Mouse (Mus musculus): ENCODE data around the gene Csnk1e.

Gene Csnk1e

DNA sequence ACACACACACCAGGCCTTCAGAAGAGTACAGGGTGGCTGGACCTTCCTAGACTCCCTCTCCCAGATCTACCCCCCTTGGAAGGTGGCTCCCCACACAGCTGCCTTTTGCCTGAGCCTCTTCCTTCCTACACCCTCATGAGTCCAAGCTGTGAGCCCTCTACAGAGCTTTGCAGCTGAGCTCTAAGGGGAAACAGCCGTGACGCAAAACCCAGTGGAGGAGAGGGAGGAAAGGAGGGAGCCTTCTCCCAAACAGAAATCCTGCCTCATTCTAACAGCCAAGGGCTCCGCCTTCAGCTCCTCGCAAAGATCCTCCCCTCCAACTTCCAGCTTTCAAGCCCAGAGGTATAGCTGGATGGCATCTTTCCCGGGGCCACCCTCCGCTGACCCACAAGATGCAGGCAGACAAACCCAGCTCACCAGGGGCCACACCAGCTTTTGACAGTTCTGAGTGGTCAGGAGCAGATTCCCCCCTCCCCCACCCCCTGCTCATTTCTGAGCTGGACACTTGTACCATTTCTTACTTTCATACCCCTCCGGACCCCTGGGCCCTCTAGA lies 11.4 kb downstream of the Csnk1e start:
- no peak for DNase-seq (ENCODE audit: low read depth, low spot score)

DNA sequence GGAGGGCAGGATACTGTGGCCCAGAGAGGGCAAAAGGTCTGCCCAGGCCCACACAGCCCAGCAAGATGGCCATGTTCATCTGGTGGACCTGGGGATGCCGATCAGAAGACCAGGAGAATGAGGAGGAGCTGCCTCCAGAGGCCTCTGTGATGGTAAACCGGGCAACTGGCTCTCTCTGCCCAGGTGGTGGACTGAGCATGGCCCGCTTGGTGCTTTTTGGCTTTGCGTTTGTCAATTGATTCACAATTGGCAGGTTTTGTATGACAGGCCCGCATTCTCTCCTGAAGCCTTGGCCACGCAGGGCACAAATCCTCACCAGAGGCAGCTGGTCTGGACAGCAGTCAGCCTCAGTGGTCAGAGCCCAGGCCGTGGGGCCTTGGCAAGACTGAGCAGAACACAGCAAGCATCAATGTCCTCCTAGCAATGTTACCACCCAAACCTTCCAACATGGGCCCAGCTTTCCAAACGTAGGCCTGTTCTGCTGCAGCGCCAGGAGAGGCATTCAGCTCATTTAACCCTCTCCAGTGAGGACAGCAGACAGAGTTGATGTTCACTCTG lies 12.3 kb downstream of the Csnk1e start:
- DNase-seq (ENCODE audit: low read depth, low spot score) = no peak

DNA sequence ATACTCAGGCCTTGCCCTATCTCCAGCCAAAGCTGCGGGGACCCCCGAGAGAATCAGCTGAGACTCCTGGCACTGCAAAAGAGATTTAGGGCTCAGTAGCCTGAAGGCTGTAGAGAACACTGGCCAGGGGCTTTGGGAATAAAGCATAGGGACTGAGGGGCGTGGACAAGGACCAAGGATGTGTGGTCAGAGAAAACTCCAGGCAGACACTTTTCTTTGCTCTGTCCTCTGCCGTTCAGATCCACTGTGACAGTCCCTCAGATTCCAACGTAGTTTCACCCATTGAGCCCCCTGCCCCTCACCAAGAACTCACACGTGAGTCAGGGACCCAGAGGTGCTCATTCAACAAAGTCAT lies 13.1 kb downstream of the Csnk1e start:
- DNase-seq (ENCODE audit: low read depth, low spot score) = no peak

DNA sequence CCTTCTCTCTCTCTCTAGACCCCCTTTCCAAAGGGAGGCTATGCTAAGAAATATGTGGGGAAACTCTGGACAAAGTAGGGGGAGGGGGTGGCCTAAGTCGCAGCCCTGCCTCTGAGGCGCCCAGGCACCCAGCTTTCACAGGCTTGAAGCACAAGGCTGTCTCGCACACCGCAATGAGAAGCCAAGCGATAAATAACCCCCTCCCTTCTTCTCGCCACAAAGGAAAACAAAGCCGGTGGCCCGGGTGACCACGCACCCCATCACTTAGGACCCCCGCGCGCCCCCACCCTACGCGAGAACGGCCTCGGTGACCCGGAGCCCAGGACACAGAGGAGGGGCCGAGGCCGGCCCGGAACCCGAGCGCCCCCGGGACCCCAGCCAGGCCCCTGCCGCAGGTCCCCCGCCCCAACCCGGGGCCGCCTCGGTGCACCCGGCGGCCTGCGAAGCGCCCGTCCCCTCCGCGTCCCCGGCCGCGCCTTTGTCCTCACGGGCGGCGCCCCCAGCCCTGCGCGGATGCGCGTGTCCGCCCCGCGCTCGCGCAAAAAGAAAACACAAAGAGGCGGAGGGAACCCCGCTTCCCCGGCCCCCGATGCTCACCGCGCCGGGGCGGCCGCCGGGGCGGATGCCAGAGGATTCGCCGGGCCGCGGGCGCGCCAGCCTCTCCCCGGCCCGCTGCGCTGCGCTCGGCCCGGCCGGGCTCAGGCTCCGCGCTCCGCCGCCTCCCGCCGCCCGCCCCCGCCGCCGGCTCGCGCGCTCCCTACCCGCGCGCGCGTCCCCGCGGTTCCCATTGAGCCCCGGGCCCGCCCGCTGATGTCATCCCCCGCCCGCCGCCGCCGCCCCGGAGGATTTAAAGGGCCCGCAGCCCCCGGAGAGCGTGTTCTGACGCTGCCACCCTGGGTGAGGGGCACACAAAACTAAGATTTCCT lies 13.8 kb downstream of the Csnk1e start:
- DNase-seq (ENCODE audit: low read depth, low spot score) = no peak

DNA sequence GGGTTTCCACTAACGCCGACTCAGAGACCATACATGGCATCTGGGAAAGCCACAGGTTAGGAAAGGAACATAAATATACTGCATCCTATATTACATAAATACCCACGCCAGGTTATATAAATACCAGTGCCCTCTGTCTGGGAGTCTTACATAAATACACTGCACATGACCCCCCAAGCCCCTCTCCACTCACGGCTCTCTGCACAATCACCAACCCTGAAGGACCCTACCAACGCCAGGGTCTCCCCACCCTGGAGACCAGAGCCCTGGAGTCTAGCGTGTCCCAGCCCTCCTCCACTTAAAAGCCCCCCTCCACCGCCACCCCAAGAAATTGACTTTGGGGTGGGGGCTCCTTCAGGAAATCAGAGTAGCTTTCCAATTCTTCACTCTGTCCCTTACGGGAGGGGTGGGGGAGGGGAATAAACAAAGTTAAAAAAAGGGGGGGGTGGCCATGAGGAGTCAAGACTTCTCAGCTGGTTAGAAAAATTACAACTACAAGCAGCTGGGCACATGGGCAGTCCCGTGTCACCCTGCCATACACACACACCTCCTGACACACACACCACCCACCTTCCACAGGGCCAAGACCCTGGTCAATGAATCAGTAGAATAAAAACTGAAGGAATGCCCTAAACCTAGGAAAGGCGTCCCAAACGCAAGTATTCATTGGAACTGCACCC lies 14.6 kb downstream of the Csnk1e start:
- no peak for DNase-seq (ENCODE audit: low read depth, low spot score)

DNA sequence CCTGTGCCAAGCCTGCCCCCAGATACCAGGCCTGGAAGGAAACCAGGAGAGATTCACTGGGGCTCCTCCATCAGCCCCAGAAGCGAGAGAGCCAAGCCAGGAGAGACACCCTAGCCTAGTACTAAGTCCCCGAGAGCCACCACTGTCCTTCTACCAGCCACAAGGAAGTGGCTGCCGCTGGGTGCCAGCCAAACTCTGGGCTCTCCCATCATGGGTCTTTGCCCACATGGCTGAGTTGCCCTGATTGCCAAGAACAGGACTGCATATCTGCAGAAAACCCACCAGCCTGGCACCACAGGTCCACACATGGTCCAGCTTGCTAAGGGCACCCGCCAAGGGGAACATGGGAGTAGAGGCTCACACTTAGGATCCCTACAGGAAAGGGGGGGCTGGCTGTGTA lies 15.1 kb downstream of the Csnk1e start:
- DNase-seq (ENCODE audit: low read depth, low spot score) = no peak

DNA sequence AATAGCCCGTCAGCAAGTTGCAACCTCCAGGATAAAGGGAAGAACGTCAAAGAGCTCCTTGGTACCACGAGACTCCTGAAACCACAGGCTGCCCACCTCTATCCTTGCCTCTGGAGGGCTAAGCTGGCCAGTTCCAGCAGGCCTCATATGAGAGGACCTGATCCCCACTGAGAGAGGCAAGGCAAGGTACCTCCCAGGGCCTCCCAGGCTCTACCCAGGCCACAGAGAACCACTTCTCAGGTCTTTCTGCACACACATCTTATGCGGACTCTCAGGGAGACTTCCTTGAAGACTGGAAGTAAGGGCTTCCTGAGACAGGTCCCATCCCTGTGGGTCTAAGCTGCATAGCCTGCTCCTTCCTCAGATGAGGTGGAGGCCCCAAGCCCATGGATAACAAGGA lies 16.0 kb downstream of the Csnk1e start:
- no peak for DNase-seq (ENCODE audit: low read depth, low spot score)

DNA sequence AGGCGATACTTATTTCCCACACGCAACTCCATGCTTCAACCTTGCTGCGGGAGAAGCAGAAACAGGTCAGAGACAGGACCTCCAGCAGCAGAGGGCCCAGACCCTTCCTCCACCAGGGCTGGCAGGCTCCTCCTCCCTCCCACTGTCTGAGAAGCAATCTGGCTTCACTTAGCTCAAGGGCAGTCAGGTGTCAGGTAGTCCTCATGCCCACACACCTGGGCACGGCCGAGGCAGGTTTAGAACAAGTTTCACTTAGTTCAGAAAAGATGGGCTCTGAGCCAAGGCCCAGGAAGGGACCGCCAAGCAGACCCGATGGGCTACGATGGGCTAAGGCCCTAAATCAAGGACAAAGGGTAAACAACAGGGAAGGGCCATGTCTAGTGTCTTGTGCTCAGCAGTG lies 16.6 kb downstream of the Csnk1e start:
- DNase-seq (ENCODE audit: low read depth, low spot score) = peak; percentile 41

DNA sequence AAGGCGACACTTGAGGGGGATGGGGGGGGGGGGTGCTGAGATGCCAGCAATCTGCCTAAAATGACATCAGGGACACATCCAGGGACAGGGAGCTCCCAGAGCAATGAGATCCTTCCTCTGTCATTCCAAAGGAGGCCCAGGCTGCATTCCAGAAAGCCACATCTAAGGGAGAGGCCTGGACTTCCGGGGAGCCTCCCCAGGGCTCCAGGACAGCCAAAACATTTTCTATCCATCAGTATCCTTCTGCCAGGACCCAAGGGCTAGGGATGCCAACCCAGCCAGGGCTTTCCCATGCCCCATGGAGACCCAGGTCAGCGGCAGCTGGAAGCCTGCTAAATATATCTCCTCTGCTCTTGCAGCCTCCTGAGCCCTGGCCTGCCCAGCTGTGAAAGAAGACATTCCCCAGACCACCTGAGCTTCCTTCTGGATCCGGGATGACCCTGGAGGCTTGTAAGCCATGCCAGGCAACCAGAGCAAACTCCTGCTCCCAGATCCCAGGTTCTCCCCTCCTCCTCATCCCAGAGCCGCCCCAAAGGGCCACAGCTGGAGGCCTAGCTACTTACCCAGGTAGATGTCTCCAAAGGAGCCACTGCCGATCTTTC lies 17.1 kb downstream of the Csnk1e start:
- DNase-seq (ENCODE audit: low read depth, low spot score) = no peak

DNA sequence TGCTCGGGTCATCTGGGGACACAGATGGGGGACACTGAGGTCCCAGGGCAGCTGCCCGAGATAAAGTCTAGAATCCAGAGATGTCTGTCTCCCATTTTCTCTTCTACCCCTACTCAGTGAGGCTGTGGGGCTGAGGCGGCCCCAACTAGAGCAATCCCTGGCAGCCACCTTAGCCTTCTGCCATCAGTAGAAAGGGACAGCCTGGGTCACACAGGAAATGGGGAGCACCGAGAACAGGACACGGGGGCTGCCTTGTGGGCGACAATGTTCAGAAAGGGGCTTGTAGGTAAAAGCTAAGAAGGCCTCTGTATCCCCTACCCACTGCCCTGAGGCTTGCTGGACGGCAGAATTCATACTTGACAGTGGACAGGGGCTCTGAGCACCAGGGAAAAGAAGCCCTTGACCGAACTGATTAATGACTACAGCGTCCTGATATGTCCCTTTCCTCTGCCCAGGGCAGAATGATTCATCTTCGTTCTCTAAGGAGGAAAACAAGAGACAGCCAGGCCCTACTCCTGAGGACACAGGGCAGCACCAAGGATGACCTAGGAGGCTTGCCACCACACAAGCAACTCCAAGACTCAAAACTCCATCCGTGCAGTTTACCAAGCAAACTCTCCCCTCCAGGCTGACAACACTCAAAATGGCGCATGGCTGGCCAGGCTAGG lies 17.7 kb downstream of the Csnk1e start:
- DNase-seq (ENCODE audit: low read depth, low spot score) = no peak

DNA sequence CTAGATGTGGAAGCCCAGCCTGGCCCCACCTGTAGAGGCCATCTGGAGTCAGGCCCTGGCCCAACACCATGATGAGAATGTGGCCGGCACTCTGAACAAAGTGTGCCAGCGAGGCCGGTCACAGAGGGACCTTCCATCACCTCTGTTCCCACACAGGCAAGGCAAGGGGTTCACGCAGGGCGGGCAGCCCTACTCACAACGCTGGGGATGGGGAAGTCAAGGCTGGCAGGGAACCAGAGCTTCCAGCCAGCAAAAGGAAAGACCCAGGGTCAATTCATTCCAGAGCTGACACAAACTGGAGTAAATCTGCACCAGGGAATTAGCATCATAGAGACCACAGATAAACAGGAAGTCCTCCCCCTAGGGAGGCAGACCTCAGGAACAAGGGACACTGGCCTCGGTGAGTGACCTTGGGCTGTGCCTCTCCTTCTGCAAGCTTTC lies 18.9 kb downstream of the Csnk1e start:
- DNase-seq (ENCODE audit: low read depth, low spot score) = peak; percentile 86

DNA sequence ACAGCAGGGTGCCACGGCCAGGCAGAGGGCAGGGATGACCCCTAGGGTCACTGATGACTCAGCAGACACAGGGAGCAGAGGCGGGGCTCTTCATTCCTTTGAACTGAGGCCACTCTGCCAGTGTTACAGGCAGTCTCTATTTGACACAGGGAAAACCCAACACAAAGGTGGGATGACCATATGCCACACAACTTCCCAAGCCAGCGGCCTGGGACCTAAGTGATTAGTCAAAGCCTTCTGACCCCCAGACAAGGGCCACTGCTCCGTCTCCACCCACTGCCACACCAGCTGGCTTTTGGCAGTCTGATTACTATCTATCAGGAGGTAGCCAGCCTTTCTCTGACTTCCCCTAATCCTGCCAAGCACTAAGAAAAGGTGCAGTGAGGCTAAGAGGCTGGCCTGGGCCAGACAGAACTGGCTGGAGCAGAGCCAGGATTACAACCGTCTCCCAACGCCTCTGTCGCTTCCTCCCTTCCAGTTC lies 20.1 kb downstream of the Csnk1e start:
- DNase-seq (ENCODE audit: low read depth, low spot score) = peak; percentile 60

DNA sequence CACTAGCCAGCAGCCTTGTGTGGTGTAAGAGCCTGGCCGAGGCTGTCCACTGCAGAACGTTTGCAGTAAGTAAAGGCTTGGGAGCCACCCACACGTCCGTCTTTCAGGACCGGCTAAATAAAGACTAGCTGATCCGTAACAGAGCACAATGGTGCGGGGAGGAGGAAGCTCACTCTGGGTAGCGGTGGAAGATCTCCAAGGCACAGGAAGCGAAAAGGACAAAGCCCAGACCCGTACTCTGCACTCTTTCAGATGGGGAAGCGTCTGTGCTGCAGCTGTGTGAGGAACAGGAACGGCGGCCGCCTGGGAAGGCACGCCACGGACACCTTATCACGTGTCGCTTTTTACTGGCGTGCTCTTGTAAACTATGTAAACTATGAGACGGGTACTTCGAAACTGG lies 22.5 kb downstream of the Csnk1e start:
- DNase-seq (ENCODE audit: low read depth, low spot score) = no peak

DNA sequence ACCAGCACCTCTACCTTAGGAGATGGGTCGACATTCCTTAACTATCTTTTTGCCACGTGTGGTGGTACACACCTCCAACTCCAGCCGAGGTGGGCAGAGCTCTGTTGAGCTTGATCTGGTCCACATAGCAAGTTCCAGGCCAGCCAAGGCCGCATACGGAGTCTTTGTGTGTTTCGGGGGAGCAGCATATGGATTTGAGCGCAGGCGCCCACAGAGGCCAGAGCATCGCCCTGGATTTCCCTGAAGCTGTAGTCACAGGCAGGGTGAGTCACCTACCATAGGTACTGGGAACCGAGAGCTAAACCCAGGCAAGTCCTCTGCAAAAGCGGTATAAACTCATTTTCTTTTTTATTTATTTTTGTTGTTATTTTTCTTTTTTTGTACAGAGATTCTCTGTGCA lies 23.0 kb downstream of the Csnk1e start:
- no peak for DNase-seq (ENCODE audit: low read depth, low spot score)

DNA sequence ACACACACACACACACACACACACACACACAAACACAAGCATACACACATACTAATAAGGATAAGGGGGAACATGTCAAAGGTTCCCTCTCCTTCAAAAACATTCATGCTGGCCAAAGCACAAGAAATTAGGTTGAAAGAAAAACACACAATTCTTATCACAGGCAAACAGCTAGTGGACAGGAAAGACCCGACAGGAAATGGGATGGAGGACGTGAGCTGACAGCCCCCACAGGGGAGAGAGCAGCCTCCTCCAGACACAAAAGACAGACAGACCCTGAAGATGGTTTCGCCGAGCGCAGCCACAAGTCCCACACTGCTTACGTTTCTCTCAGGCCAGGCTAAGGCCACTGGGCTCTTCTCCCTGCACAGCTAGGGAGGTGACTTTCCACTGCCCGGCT lies 23.4 kb downstream of the Csnk1e start:
- DNase-seq (ENCODE audit: low read depth, low spot score) = no peak

DNA sequence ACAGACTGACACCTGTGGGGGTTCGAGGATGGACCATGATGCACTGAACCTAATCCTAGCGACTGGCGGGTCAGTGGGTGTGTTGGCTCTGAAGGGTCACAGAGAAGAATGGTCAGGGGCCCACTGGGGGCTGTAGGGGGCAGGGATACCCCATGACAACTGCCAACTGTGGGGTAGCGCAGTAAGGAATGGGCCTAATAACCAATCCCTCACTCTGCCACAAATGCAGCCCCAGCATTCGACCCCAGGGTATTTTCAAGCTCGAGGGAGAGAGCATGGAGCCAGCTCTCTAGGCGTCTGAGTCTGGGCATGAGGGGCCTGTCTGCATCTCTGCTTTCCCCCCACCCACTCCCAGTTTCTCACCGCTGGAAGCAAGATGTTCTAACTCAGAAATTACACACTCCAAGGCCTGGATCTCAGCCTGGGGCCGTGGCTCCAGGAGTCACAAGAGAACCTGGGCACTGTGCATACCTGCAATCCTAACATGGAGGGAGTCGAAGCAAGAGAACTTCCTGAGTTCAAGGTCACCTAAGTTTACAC lies 24.8 kb downstream of the Csnk1e start:
- DNase-seq (ENCODE audit: low read depth, low spot score) = no peak

DNA sequence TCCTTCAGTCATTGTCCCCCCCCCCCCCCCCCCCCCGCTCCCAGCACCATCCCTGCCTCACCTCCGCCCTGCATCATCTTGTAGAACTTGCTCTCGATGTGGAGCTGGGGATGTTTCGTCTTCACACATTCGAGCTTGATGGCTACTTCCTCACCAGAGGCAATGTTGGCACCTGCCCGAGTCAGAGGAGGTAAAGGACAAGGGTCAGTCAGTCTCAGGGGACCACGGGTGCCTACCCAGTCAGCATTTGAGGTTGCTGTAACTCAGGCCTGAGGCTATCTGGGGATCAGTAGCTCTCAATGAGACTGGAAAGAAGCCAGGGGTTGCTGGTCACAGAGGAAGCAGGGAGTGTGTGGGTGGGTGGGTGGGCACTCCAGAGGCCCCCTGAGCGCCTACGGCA lies 25.4 kb downstream of the Csnk1e start:
- no peak for DNase-seq (ENCODE audit: low read depth, low spot score)

DNA sequence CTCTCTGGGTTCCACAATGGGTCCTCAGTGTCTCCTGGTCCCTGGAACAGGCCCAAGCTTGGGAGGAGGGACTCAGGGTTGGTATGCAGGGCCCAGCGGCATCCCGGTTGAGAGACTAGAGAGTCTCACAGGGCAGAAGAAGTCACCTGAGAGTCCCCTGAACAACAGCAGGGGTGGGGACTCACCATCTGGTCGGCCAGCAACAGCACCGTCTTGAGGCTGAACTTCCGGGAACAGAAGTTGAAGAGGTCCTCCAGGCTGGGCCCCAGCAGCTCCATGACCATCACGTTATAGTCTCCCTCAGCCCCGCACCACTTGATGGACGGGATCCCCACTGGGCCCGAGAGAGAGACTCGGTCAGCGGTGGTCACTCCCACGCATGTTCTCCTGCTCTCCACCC lies 25.8 kb downstream of the Csnk1e start:
- no peak for DNase-seq (ENCODE audit: low read depth, low spot score)

DNA sequence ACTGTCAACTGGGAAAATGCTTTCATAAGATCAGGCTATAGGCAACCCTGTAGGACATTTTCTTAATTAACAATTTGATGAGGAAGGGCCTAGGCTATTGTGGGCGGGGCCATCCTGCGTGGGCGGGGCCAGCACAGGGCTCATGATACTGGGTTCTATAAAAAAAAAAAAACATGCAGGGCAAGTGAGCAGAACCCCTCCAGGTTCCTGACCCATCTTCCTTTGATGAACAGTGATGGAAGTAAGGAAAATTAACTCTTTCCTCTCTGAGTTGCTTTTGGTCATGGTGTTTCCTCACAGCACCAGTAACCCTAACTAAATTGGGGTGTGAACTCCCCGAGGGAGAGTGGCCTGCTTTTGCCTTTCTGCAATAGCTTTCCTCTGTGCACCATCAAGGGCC lies 26.8 kb downstream of the Csnk1e start:
- no peak for DNase-seq (ENCODE audit: low read depth, low spot score)

DNA sequence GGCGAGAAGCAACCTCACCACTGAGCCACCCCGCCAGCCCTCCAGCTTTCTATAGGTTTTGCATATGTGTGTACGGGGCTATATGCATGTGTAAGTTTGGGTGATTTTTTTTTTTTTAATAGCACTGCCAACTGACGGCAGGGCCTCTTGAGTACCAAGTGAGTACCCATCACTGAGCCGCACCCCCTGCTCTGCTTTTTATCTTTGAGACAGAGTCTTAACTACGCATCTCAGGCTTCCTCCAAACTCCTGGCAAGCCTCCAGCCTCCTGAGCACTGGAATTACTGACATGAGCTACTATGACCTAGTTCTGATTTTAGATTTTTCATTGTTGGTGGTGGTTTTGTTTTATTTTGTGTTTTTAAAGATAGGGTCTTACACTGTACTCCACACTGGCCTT lies 27.9 kb downstream of the Csnk1e start:
- DNase-seq (ENCODE audit: low read depth, low spot score) = no peak

DNA sequence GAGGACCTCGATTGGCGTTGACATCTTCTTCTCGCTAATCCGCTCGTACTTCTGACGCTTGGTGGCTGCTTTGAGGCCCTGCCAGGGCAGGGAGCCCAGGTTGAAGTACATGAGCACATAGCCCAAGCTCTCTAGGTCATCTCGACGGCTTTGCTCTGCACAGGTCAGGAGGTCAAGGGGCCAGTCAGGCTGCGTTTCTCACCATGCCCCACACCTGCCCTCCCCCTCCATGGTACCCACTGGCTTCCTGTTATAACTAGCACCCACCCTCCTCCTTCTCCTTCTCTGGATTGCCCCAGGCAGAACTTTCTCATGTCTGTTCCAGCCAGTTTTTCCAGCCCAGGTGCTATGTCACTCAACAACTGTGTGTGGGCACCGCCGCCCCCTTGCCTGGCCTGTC lies 29.9 kb downstream of the Csnk1e start:
- no peak for DNase-seq (ENCODE audit: low read depth, low spot score)
